Mouse (Mus musculus): ENCODE data around the gene Lyrm7. TPM values are rescaled to one million over a fixed set of nuclear protein-coding genes. Genes with fewer than 3 reads are reported as not detected.
A peak's percentile ranks its signal among the peaks of the same experiment; 100 is the strongest.

The Lyrm7 gene
- polyA plus RNA-seq, 1 experiment = not detected

DNA sequence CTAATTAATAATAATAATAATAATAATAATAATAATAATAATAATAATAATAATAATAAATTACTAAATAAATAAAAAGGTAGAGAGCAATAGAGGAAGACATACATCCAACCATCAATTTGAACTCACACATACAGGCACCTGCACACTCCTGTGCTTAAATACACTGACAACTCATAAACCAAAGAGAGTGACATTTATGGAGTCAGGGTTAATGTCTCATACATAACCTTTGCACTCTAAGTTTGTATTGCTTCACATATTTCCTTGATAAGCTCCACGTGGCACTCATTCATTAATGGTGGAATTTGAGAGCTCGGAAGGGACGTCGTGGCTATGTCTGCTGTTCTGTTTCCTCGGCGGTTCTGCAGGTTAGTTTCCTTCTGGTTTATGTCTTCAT is 58.1 kb downstream of the Lyrm7 start:
- Histone ChIP-seq H3K27ac (ENCODE audit: insufficient read depth, low read depth, low read length) (no peak overlapping the region), H3K4me3 (ENCODE audit: insufficient read depth, low read depth, low read length) (no peak overlapping the region), H3K4me1 (ENCODE audit: control insufficient read depth, insufficient read depth, low read length) (peaks cover 3% of the 10 kb centered on the region; the same call in 1 of the 2 replicates)
- 87% methylated on average over 6 of the region's 6 CpGs for WGBS
- TF ChIP-seq CTCF (IDR thresholded peaks at IDR 0.05; ENCODE audit: insufficient read depth, low read depth, low read length) (no peak), POLR2A (IDR thresholded peaks at IDR 0.05; ENCODE audit: insufficient read depth, low read depth, low read length) (no peak)

- no peak overlapping the region for H3K4me3 ChIP-seq (ENCODE audit: insufficient read depth, low read depth, low read length)
- no peak overlapping the region for H3K27ac ChIP-seq (ENCODE audit: insufficient read depth, low read depth, low read length)
- 66% methylated on average over 6 of the region's 6 CpGs for WGBS
- TF ChIP-seq CTCF (IDR thresholded peaks at IDR 0.05; ENCODE audit: insufficient read depth, low read depth, low read length) (no peak), POLR2A (IDR thresholded peaks at IDR 0.05; ENCODE audit: insufficient read depth, low read depth, low read length) (no peak)
- peaks cover 3% of the 10 kb centered on the region; the same call in 1 of the 2 replicates for H3K4me1 ChIP-seq (ENCODE audit: control insufficient read depth, insufficient read depth, low read length)
These were observed 58.7 kb downstream of the Lyrm7 start for GRCm38 (mm10) chr11:54801791-54802558.

DNA sequence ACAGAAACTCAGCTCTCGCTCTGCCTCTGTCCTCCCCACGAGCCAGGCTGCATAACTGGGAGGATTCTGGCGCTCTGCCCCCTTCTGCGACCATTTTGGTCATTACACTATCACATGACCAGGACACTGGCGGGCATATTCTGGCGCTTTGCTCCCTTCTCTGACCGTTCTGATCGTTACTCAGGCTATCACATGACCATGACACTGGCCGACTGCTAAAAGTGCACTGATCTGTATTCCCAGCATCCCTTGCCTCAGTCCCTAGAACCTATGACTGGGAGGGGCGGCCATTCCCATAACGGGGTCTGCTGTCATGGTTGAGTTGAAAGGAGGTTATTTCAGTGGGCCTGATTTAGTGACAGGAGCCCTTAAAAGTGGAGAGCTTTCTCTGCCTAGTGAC is 64.2 kb downstream of the Lyrm7 start:
- Histone ChIP-seq H3K4me1 (ENCODE audit: control insufficient read depth, insufficient read depth, low read length) (no peaks in the 10 kb centered on the region), H3K27ac (ENCODE audit: insufficient read depth, low read depth, low read length) (no peak overlapping the region), H3K4me3 (ENCODE audit: insufficient read depth, low read depth, low read length) (no peak overlapping the region)
- WGBS = 80% methylated on average over 11 of the region's 11 CpGs
- no peak for TF ChIP-seq POLR2A (IDR thresholded peaks at IDR 0.05; ENCODE audit: insufficient read depth, low read depth, low read length)
- TF ChIP-seq CTCF (IDR thresholded peaks at IDR 0.05; ENCODE audit: insufficient read depth, low read depth, low read length) = no peak

GRCm38 (mm10) chr11:54794678-54795077 is 66.0 kb downstream of the Lyrm7 start:
- WGBS = 83% methylated on average over 3 of the region's 3 CpGs
- no peaks in the 10 kb centered on the region for H3K4me1 ChIP-seq (ENCODE audit: control insufficient read depth, insufficient read depth, low read length)
- TF ChIP-seq CTCF (IDR thresholded peaks at IDR 0.05; ENCODE audit: insufficient read depth, low read depth, low read length) (no peak), POLR2A (IDR thresholded peaks at IDR 0.05; ENCODE audit: insufficient read depth, low read depth, low read length) (no peak)
- H3K27ac ChIP-seq (ENCODE audit: insufficient read depth, low read depth, low read length) = no peak overlapping the region
- no peak overlapping the region for H3K4me3 ChIP-seq (ENCODE audit: insufficient read depth, low read depth, low read length)

- TF ChIP-seq POLR2A (IDR thresholded peaks at IDR 0.05; ENCODE audit: insufficient read depth, low read depth, low read length) = no peak
- no peak for TF ChIP-seq CTCF (IDR thresholded peaks at IDR 0.05; ENCODE audit: insufficient read depth, low read depth, low read length)
- no peaks in the 10 kb centered on the region for H3K4me1 ChIP-seq (ENCODE audit: control insufficient read depth, insufficient read depth, low read length)
- no peak overlapping the region for H3K27ac ChIP-seq (ENCODE audit: insufficient read depth, low read depth, low read length)
- H3K4me3 ChIP-seq (ENCODE audit: insufficient read depth, low read depth, low read length) = no peak overlapping the region
- WGBS = 76% methylated on average over 1 of the region's 1 CpGs
These were observed 67.5 kb downstream of the Lyrm7 start for GRCm38 (mm10) chr11:54793173-54793572.

GRCm38 (mm10) chr11:54791458-54791857 is 69.3 kb downstream of the Lyrm7 start:
- 95% methylated on average over 4 of the region's 4 CpGs for WGBS
- TF ChIP-seq CTCF (IDR thresholded peaks at IDR 0.05; ENCODE audit: insufficient read depth, low read depth, low read length) (no peak), POLR2A (IDR thresholded peaks at IDR 0.05; ENCODE audit: insufficient read depth, low read depth, low read length) (no peak)
- H3K4me1 ChIP-seq (ENCODE audit: control insufficient read depth, insufficient read depth, low read length) = no peaks in the 10 kb centered on the region
- no peak overlapping the region for H3K4me3 ChIP-seq (ENCODE audit: insufficient read depth, low read depth, low read length)
- peak overlapping the region; percentile 2; the same call in 1 of the 2 replicates for H3K27ac ChIP-seq (ENCODE audit: insufficient read depth, low read depth, low read length)

DNA sequence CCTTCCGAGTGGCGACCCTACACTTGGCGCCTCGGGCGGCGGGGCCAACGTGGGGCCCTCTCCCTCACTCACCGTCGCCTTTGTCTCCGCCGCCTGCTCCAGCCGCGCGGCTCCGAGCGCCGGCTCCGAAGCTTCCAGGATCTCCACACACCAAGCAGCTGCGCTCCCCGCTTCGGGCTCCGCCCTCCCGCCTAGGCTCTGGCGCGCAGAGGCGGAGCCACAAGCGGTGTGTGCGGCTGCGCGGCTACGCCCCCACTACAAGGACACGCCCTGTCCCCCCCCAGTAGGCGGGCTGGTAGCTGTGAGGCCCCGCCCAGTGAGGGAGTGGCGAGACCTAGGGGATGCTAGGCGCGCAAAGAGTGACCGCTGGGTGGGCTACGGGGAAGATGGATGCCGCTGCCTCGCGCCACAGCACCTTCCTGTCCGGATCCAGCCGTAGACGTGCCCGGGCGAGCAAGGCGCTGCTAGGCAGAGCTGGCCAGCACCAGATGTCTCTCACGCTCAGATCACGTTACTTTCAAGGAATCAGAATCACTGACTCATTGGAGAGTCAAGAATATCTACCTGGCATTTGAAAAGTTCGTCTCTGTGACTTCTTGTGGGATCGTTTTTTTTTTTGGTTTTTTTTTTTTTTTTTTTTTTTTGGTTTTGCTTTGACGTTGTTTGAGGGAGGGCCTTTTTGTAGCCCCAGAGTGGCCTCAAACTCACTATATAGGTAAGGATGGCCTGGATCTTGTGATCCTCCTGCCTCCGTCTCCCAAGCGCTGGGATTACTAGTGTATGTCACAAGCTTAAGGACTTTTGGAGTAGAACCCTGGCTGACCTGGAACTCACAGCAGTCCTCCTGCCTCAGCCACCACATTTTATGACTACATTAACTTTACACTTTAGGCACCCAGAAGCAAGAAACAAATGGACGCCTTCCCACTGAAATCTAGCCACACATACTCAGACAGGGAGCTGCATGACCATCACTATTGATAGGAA is 72.9 kb downstream of the Lyrm7 start, which contains the start of gene Cdc42se2:
Cdc42se2 (minus strand) TSS at position 188 of the 987 bp plus-strand sequence.
- 4% methylated on average over 56 of the region's 56 CpGs for WGBS
- TF ChIP-seq CTCF (IDR thresholded peaks at IDR 0.05; ENCODE audit: insufficient read depth, low read depth, low read length) (no peak), POLR2A (IDR thresholded peaks at IDR 0.05; ENCODE audit: insufficient read depth, low read depth, low read length) (peak; percentile 97)
- Histone ChIP-seq H3K27ac (ENCODE audit: insufficient read depth, low read depth, low read length) (peak within 1 kb of the TSS; percentile 82), H3K4me1 (ENCODE audit: control insufficient read depth, insufficient read depth, low read length) (no peaks in the 10 kb centered on the region), H3K4me3 (ENCODE audit: insufficient read depth, low read depth, low read length) (peak within 1 kb of the TSS; percentile 78)

DNA sequence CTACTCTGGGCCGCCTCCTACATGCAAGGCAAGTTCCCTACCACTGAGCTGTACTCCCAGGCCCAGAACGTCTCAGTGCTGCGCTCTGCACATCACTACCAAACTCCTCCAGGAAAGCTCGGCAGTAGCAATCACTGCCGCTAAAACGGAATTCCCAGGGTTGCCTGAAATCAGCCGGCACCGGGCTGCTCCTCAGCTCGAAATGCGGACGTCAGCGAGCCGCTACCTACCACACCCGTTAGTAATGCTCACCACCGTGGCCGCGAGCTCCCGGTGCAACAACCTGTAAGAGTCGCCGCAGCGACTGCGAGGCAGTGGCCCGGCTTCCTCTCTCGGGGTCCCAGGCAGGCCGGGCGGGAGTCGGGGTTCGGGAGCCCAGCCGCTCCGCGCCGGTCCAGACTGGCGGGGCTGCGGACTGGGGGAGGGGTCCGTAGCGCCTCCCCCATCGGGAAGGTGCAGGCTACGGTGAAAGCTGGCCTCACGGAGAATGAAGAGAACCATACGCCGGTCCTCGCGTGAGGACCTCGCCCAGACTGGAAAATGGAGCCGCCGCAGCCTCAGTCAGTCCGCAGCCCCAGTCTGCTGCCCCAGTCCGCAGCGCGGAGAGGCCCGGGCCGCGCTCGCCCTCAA is 73.7 kb downstream of the Lyrm7 start:
- no peak for TF ChIP-seq CTCF (IDR thresholded peaks at IDR 0.05; ENCODE audit: insufficient read depth, low read depth, low read length)
- no peak for TF ChIP-seq POLR2A (IDR thresholded peaks at IDR 0.05; ENCODE audit: insufficient read depth, low read depth, low read length)
- WGBS = under 1% methylated on average over 54 of the region's 54 CpGs

More for the DNA sequence above, 73.7 kb downstream of the Lyrm7 start:
- Histone ChIP-seq H3K27ac (ENCODE audit: insufficient read depth, low read depth, low read length) (peak overlapping the region; percentile 75), H3K4me3 (ENCODE audit: insufficient read depth, low read depth, low read length) (peak overlapping the region; percentile 78), H3K4me1 (ENCODE audit: control insufficient read depth, insufficient read depth, low read length) (0 out of 2 replicates have a peak, but pooled peaks cover 2% of the 10 kb centered on the region)

All from olfactory bulb, adult 2 months (tissue).